Mouse (Mus musculus) lung, adult 2 months (tissue): Measurements from ENCODE around the gene Patz1. TPM values are rescaled to one million over a fixed set of nuclear protein-coding genes. Genes with fewer than 3 reads are reported as not detected.

Experiments
- DNase-seq: peaks from one replicate; pipeline ENCODE4 v3.0.0; 2022
- H3K4me1 ChIP-seq: fragments of 200-500 bp; 2 replicates; pipeline ENCODE4 v1.6.1; 2011; ENCODE audit warnings: low read length; ENCODE audit not compliant: control insufficient read depth, insufficient read depth
- H3K4me3 ChIP-seq: fragments of 200-500 bp; replicated peaks from 2 replicates; pipeline ENCODE3; 2011; ENCODE audit warnings: low read depth, mild to moderate bottlenecking, control low read depth, low read length; ENCODE audit errors: extremely low read depth
- CTCF ChIP-seq: fragments of 200-500 bp; IDR thresholded peaks from 2 replicates; pipeline ENCODE4 v1.5.1; 2011; ENCODE audit warnings: mild to moderate bottlenecking, low read length, control low read depth; ENCODE audit not compliant: insufficient read depth
- POLR2A ChIP-seq: fragments of 200-500 bp; IDR thresholded peaks from 2 replicates; pipeline ENCODE4 v1.6.1; 2011; ENCODE audit warnings: low read depth, mild to moderate bottlenecking, control low read depth, low read length, borderline replicate concordance; ENCODE audit errors: extremely low read depth
- WGBS: fragments of 180-500 bp; shearing (Covaris S2); methylation state at CpG from one replicate; pipeline ENCODE4 v1.1.7; 2018; 5-methylcytosine and 5-hydroxymethylcytosine counted together
- polyA plus RNA-seq: library from polyadenylated mRNA; depleted of rRNA; stranded (reverse); fragments of >200 nt; gene quantifications from 2 replicates; pipeline ENCODE4 v1.2.3, GENCODE M21; 2012

Patz1 gene
- polyA plus RNA-seq, 1 experiment = 40.3 TPM

DNA sequence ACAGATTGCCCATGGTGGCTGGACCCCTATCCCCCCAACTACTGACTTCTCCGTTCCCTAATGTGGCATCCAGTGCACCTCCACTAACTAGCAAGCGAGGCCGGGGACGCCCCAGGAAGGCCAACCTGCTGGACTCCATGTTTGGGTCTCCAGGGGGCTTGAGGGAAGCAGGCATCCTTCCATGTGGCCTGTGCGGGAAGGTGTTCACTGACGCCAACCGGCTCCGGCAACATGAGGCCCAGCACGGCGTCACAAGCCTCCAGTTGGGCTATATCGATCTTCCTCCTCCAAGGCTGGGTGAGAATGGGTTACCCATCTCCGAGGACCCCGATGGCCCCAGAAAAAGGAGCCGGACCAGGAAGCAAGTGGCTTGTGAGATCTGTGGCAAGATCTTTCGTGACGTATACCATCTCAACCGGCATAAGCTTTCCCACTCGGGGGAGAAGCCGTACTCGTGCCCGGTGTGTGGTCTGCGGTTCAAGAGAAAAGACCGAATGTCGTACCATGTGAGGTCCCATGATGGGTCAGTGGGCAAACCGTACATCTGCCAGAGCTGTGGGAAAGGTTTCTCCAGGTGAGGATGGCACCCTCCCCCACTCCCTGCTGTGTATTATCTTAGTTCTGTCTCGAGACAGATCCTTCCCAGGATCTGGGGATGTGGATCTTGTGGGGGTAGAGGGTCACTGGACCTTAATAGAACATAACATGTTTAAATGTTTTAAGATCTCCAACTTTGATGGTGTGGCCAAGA is 2.8 kb downstream of the Patz1 start:
- Histone ChIP-seq H3K4me3 (peak overlapping the region; percentile 83), H3K4me1 (peaks cover 17% of the 10 kb centered on the region)
- 12% methylated on average over 26 of the region's 26 CpGs for WGBS
- no peak for DNase-seq
- TF ChIP-seq POLR2A (0 out of 2 replicates have a peak, but pooled peaks have one; percentile 8), CTCF (no peak)

GRCm38 (mm10) chr11:3292062-3292421 is 3.4 kb downstream of the Patz1 start:
- H3K4me1 ChIP-seq = peaks cover 17% of the 10 kb centered on the region
- 2% methylated on average over 8 of the region's 8 CpGs for WGBS
- DNase-seq = peak; percentile 58
- H3K4me3 ChIP-seq = peak overlapping the region; percentile 83
- TF ChIP-seq POLR2A (no peak), CTCF (no peak)

GRCm38 (mm10) chr11:3292711-3293249 is 4.1 kb downstream of the Patz1 start:
- no peak for TF ChIP-seq POLR2A
- TF ChIP-seq CTCF = no peak
- no peak for DNase-seq
- 8% methylated on average over 8 of the region's 8 CpGs for WGBS
- peaks cover 17% of the 10 kb centered on the region for H3K4me1 ChIP-seq
- H3K4me3 ChIP-seq = no peak overlapping the region

- Histone ChIP-seq H3K4me1 (peaks cover 21% of the 10 kb centered on the region), H3K4me3 (no peak overlapping the region)
- WGBS = 45% methylated on average over 4 of the region's 4 CpGs
- no peak for TF ChIP-seq POLR2A
- no peak for TF ChIP-seq CTCF
- no peak for DNase-seq
These were observed 4.7 kb downstream of the Patz1 start for GRCm38 (mm10) chr11:3293361-3293760.

DNA sequence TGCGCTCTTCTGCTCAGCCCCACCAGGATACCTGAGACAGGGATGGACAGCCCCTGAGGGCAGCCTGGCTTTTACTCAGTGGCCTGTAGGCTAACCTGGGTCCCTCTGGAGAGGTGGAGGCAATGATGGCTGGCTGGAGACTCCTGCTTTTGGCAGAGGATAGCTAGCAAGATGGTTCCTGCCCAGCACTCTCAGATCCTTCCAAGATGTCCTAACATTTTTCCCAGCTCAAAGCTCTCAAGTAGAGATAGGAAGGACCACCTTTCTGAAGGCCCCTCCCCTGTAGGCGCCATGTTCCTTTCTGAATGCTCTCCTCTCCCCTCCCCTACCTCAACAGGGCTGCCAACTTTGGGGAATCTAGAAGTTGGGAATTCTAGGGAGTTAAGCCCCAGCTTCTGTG is 6.0 kb downstream of the Patz1 start:
- Histone ChIP-seq H3K4me3 (no peak overlapping the region), H3K4me1 (peaks cover 21% of the 10 kb centered on the region)
- no peak for DNase-seq
- TF ChIP-seq CTCF (no peak), POLR2A (no peak)
- WGBS = 98% methylated on average over 2 of the region's 2 CpGs

GRCm38 (mm10) chr11:3296056-3296455 is 7.4 kb downstream of the Patz1 start:
- Histone ChIP-seq H3K4me1 (peaks cover 20% of the 10 kb centered on the region), H3K4me3 (no peak overlapping the region)
- 39% methylated on average over 5 of the region's 5 CpGs for WGBS
- TF ChIP-seq CTCF (no peak), POLR2A (no peak)
- no peak for DNase-seq

DNA sequence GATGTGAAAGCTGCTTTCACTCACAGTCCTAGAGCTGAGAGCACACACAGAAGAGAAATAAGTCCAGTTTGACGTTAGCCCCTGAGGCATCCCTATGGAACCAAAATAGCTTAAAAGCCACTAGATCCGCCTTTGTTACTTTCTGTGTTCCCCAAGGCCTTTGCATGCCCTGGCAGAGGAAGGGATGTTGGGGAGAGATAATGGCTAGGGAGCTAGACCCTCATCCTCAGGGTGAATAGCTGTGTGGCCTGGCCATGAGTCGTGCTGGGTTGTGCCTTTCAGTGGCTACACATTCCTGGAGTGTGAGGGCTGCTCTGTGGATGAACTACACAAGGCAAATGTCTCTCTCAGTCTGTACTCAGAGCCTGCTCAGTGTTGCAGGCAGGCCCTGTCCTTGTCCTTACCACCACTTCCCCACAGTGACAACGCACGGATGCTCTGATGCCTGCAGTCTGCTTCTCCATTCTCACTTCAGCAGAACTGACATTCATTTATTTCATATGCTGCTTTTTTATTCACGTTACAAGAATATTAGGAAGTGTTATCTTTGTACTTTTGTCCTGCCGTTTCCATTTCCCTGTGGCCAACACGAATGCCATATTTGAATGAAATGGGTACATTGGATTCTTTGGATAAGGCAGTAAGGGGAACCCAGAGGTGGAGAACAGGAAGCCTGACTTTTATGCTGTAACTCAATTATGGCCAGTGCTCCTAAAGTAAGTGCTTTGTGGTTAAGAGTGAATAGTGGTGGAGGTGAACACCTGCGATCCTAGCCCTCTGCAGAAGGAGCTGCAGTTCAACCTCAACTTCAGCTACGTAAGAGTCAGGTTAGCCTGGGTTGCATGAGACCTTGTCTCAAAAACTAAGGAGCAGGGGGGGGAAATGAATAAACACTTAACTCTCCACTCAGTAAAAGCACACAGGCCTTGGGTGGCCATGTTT is 9.5 kb downstream of the Patz1 start:
- WGBS = 69% methylated on average over 10 of the region's 10 CpGs
- H3K4me1 ChIP-seq = peaks cover 8% of the 10 kb centered on the region; the same call in 1 of the 2 replicates
- H3K4me3 ChIP-seq = no peak overlapping the region
- DNase-seq = no peak
- no peak for TF ChIP-seq POLR2A
- TF ChIP-seq CTCF = no peak

DNA sequence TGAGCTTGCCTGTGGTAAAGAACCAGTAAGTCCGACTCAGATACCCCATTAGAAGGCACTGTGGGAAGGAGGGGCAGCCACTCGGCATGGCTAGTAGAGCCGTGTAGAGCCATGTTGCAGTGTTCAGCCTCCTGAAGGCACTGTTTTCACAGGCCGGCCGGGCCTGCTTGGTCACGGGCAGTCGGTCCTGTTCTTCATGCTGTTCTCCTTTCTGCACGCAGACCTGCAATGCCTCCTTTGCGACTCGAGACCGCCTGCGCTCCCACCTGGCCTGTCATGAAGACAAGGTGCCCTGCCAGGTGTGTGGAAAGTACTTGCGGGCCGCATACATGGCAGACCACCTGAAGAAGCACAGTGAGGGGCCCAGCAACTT is 10.1 kb downstream of the Patz1 start:
- peaks cover 3% of the 10 kb centered on the region; the same call in 1 of the 2 replicates for H3K4me1 ChIP-seq
- H3K4me3 ChIP-seq = no peak overlapping the region
- no peak for DNase-seq
- 81% methylated on average over 14 of the region's 14 CpGs for WGBS
- no peak for TF ChIP-seq CTCF
- TF ChIP-seq POLR2A = no peak

DNA sequence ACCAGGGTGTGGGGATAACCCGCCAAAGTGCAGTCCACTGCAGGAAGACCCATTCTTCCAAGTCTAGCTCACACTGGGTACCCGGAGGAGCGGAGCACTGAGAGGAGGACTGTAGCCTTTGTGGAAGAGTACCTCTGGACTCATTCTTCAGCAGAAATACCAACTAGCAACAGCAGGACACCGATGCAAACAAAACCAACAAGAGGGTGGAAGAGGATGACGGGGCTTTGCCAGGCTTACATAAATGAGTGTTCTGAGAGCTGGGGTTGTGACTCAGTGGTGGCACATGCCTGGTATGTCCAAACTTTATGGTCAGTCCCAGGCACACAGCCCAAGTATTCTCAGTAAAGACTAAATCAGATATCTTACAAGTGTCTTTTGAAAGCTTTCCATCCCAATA is 12.4 kb downstream of the Patz1 start:
- Histone ChIP-seq H3K4me1 (peaks cover 3% of the 10 kb centered on the region; the same call in 1 of the 2 replicates), H3K4me3 (no peak overlapping the region)
- TF ChIP-seq CTCF = no peak
- no peak for TF ChIP-seq POLR2A
- no peak for DNase-seq
- WGBS = 72% methylated on average over 5 of the region's 5 CpGs

DNA sequence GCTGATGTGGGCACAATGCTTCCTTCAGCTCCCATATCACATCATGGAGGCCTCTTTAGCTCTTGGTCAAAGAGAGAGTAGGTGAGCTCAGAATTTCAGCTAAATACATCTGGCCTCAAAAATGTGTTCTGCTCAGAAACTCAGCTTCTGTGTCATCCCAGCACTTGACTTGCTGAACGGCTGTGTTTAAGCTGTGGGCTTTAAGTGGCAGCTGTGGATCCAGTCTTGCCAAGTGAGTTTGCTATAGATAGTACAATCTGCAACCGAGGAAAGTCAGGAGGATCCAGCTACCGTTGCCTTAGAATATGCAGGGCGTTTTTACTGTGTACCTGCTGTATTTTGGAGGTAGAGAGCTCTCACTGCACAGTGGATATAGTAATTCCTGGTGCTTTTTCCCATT is 13.7 kb downstream of the Patz1 start:
- TF ChIP-seq CTCF (no peak), POLR2A (no peak)
- WGBS = 62% methylated on average over 4 of the region's 4 CpGs
- H3K4me1 ChIP-seq = peaks cover 3% of the 10 kb centered on the region; the same call in 1 of the 2 replicates
- DNase-seq = no peak
- H3K4me3 ChIP-seq = no peak overlapping the region
